Comparison of ENCODE assay signal across 16 mouse cellular contexts in genomic region chr11:20053951-20054350, GRCm38 (mm10).
"Had no signal": no experiment of that assay in that cellular context is flagged by ENCODE, and none has a peak within 500 bp of the region (broad histone marks: within the 10 kb centered on the region; RNA-seq: fewer than 3 reads in every experiment).

No protein-coding gene starts in this region.

- DNase-seq: kidney, adult 2 months; kidney, postnatal 25 days; layer of hippocampus, adult 9-11 months; liver, postnatal 0 days; lung, embryonic 14.5 days; right cerebral cortex, postnatal 25 days; spleen, adult 18-20 months; thymus, postnatal 25 days had no signal

- H3K27me3 ChIP-seq: stomach, embryonic 15.5 days had no signal

- H3K9me3 ChIP-seq: stomach, embryonic 15.5 days had no signal

- H3K4me1 ChIP-seq: stomach, embryonic 15.5 days had no signal

- H3K27ac ChIP-seq: kidney, postnatal 0 days; layer of hippocampus, adult 2 months; left cerebral cortex, adult 2 months; liver, embryonic 14.5 days; macrophage; stomach, embryonic 15.5 days had no signal

- ATAC-seq: intestine, postnatal 0 days; lung, postnatal 0 days had no signal

- H3K4me2 ChIP-seq: lung, embryonic 14.5 days; stomach, embryonic 15.5 days had no signal

- H3K9ac ChIP-seq: liver, embryonic 14.5 days; liver, postnatal 0 days; lung, embryonic 14.5 days; stomach, embryonic 15.5 days had no signal

- H3K4me3 ChIP-seq: layer of hippocampus, adult 2 months; left cerebral cortex, adult 2 months; stomach, embryonic 15.5 days had no signal
